Mouse (Mus musculus) hindbrain, embryonic 13.5 days (tissue): ENCODE measurements at regions not wholly inside any gene's neighbourhood (a gene's known extent, or its start where the extent isn't known, plus 50 kb on each side); places are given as distances from the start of the nearest gene placed in this dataset.

ENCODE experiments used
- ATAC-seq: fragments of 200-750 bp; cut with Nextera tagmentation; 2 replicates; pipeline ENCODE4 v1.8.0; 2017; ENCODE audit warnings: moderate TSS enrichment; ENCODE audit not compliant: low FRiP score
- H3K27ac ChIP-seq: fragments of 300-500 bp; sonication (generic); 2 replicates; pipeline ENCODE4 v1.5.1; 2015; ENCODE audit warnings: inconsistent platforms, mild to moderate bottlenecking, moderate library complexity
- H3K27me3 ChIP-seq: fragments of 300-500 bp; sonication (generic); 2 replicates; pipeline ENCODE4 v1.6.1; 2015; ENCODE audit warnings: mild to moderate bottlenecking, inconsistent platforms
- H3K36me3 ChIP-seq: fragments of 300-500 bp; sonication (generic); 2 replicates; pipeline ENCODE4 v1.6.1; 2015; ENCODE audit warnings: mild to moderate bottlenecking, inconsistent platforms
- H3K4me1 ChIP-seq: fragments of 300-500 bp; sonication (generic); replicated peaks from 2 replicates; pipeline ENCODE4 v1.6.1; 2015; ENCODE audit warnings: inconsistent platforms
- H3K4me2 ChIP-seq: fragments of 300-500 bp; sonication (generic); 2 replicates; pipeline ENCODE4 v1.6.1; 2015; ENCODE audit warnings: inconsistent platforms, mild to moderate bottlenecking, moderate library complexity
- H3K4me3 ChIP-seq: fragments of 300-500 bp; sonication (generic); 2 replicates; pipeline ENCODE4 v1.5.1; 2015; ENCODE audit warnings: mild to moderate bottlenecking, inconsistent platforms
- H3K9ac ChIP-seq: fragments of 300-500 bp; sonication (generic); 2 replicates; pipeline ENCODE4 v1.6.1; 2015; ENCODE audit warnings: mild to moderate bottlenecking, inconsistent platforms
- H3K9me3 ChIP-seq: fragments of 300-500 bp; sonication (generic); 2 replicates; pipeline ENCODE4 v1.6.1; 2016; ENCODE audit warnings: inconsistent platforms
- WGBS: fragments of 180-500 bp; shearing (Covaris S2); methylation state at CpG from one replicate; pipeline ENCODE4 v1.1.7; 2015; 5-methylcytosine and 5-hydroxymethylcytosine counted together

DNA sequence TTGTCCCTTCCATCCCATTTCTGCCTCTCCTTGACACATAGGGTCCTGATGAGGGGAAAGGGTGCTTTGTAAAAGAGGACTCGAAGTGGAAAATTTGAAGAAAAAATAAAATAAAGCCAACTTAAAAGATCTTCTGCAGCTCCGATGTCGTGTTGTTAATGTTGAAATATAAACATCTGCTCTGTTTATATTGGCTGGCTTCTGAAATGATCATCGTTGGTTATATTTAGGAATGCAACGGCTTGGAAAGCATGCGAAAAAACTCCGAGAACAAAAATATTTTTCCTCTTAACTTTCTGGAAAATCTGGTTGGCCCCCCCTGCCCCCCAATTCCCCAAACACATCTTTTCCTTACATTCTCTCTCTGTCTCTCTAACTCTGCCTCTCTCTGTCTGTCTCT is 68.3 kb upstream of the Picalm start:
- no peak for ATAC-seq
- H3K9ac ChIP-seq, result no peak overlapping the region
- 85% methylated on average over 7 of the region's 7 CpGs for WGBS
- H3K4me2 ChIP-seq, result no peak overlapping the region
- no peaks in the 10 kb centered on the region for H3K36me3 ChIP-seq
- H3K27me3 ChIP-seq, result no peaks in the 10 kb centered on the region
- H3K27ac ChIP-seq, result no peak overlapping the region
- no peaks in the 10 kb centered on the region for H3K9me3 ChIP-seq
- H3K4me1 ChIP-seq, result peaks cover 6% of the 10 kb centered on the region
- H3K4me3 ChIP-seq, result no peak overlapping the region

DNA sequence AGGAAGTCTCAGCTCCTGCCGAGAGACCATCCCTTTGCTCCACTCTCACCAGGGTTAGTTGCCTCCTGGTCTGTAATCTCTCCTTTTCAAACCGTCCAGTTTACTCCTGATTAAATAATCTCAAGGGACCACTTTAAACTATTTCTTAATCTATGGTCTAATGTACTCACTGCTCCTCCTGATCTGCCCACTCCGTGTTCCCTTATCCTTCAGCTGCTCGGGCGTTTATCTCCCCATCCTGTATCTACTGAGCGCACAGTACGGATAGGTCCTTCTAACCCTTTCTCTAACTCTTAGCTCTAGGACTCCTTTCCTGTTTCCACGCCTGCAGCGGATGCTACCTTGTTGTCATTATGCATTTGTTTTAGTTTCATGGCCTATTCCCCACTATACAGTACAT is 67.1 kb upstream of the Picalm start:
- H3K27ac ChIP-seq, result no peak overlapping the region
- H3K36me3 ChIP-seq, result no peaks in the 10 kb centered on the region
- 86% methylated on average over 9 of the region's 9 CpGs for WGBS
- no peak overlapping the region for H3K4me2 ChIP-seq
- H3K9me3 ChIP-seq, result no peaks in the 10 kb centered on the region
- no peaks in the 10 kb centered on the region for H3K27me3 ChIP-seq
- no peak overlapping the region for H3K4me3 ChIP-seq
- peaks cover 6% of the 10 kb centered on the region for H3K4me1 ChIP-seq
- H3K9ac ChIP-seq, result no peak overlapping the region
- ATAC-seq, result no peak

DNA sequence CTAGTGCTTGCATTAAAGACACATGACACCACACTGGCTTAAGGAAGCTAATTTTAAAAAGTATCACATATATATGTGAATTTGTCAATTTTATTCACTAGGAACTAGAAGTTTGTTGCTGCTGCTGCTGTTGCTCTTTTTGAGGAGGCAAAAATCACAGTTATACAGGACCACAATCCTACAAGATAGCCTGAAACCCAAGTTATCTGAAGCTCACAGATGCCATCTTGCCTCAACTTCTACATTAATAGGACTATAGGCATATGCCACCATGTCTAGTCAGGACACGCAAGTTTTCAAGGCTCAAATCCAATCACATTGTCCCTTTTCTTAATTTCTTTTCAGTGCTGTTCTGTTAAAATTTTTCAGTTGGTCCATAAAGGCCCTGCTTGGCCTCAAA is 65.8 kb upstream of the Picalm start:
- Histone ChIP-seq H3K9me3 (no peaks in the 10 kb centered on the region), H3K27ac (no peak overlapping the region), H3K9ac (no peak overlapping the region), H3K36me3 (no peaks in the 10 kb centered on the region), H3K4me1 (peaks cover 6% of the 10 kb centered on the region), H3K4me3 (no peak overlapping the region), H3K27me3 (no peaks in the 10 kb centered on the region), H3K4me2 (no peak overlapping the region)
- 94% methylated on average over 1 of the region's 1 CpGs for WGBS
- no peak for ATAC-seq

DNA sequence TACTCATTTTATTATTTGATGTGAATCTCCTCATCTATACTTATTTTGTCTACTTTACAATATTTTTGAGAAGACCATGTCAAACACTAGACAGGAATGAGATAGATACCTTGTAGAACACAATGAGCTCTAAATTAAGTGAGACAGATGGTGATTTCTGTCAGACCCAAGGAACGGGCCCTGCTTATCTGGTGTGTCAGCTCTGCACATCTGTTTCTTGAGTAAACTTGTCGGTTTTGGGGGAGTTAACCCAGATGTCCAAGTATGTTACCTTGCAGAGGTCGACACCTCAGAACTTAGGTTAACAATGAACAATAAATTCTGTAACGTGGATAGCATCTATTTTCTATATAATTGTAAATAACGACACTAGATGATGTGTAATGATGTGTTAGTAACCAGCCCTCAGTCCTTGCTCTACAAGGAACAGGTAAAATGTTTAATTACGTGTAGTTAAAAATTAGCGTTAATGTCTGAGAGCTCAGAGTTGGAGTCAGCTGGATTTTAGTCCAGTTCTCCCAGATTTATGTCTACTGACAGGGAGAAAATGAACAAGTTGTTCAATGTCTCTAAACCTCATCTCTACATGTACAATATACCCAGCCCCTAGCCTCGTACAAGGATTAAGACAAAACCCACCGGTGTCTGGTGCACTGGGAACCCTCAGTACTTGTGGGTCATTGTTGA is 64.6 kb upstream of the Picalm start:
- no peaks in the 10 kb centered on the region for H3K9me3 ChIP-seq
- no peaks in the 10 kb centered on the region for H3K27me3 ChIP-seq
- no peak for ATAC-seq
- H3K9ac ChIP-seq, result no peak overlapping the region
- 88% methylated on average over 9 of the region's 9 CpGs for WGBS
- H3K4me1 ChIP-seq, result no peaks in the 10 kb centered on the region; the same call in 1 of the 2 replicates
- no peak overlapping the region for H3K4me2 ChIP-seq
- H3K36me3 ChIP-seq, result no peaks in the 10 kb centered on the region
- H3K27ac ChIP-seq, result no peak overlapping the region
- no peak overlapping the region for H3K4me3 ChIP-seq

DNA sequence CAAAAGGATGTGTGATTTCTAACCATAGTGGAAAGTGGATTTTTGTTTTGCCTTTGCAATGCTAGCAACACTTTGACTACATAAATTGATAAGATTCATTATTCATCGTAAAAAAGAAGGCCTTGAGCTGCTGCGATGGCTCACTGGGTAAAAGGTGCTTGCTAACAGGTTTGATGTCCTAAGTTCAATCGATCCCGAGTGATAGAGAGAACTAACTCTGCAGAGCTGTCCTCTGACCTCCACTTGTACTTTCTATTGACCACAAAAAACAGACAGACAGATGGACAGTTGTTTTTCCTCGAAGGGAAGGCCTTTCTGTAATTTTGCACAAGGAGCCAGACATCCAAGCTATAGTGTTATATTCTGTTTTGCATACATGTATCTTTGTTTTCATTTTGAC is 63.7 kb upstream of the Picalm start:
- no peak for ATAC-seq
- Histone ChIP-seq H3K9ac (no peak overlapping the region), H3K4me2 (no peak overlapping the region), H3K27me3 (no peaks in the 10 kb centered on the region), H3K27ac (no peak overlapping the region), H3K4me3 (no peak overlapping the region), H3K4me1 (no peaks in the 10 kb centered on the region; the same call in 1 of the 2 replicates), H3K36me3 (no peaks in the 10 kb centered on the region), H3K9me3 (no peaks in the 10 kb centered on the region)
- 90% methylated on average over 5 of the region's 5 CpGs for WGBS

DNA sequence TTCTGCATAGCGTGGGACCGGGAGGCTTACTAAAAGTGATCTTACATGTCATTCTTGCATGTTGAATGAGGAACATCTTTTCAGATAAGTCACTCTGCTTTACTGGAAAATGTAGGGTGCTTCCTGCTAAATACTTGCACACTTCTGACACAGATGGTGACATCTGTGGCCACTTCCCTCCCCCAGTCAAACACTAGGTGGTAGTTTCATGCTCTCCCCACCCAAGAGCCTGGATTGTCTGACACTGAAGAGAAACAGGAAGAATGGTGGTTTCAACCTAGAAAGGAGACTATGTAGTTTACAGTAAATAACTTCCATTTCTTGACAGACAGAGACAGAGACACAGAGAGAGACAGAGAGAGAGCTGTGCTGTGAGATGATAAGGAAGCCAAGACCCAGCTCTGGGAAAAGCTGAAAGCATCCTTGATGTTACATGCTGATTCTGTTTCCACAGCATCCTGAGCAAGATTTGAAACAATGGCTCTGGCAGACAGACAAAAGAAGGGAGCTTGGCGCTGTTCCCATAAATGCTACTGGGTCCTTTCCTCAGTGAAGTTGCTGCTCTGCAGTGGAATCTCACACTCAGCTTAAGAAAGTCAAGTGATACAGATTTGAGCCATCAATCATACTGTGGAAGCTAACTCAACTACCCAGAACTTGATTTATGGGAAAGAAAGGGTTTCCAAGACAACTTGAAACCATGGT is 61.9 kb upstream of the Picalm start:
- Histone ChIP-seq H3K27me3 (no peaks in the 10 kb centered on the region), H3K4me2 (no peak overlapping the region), H3K36me3 (no peaks in the 10 kb centered on the region), H3K9ac (no peak overlapping the region), H3K9me3 (no peaks in the 10 kb centered on the region), H3K4me3 (no peak overlapping the region), H3K4me1 (no peaks in the 10 kb centered on the region; the same call in 1 of the 2 replicates), H3K27ac (no peak overlapping the region)
- 85% methylated on average over 3 of the region's 3 CpGs for WGBS
- ATAC-seq, result no peak

DNA sequence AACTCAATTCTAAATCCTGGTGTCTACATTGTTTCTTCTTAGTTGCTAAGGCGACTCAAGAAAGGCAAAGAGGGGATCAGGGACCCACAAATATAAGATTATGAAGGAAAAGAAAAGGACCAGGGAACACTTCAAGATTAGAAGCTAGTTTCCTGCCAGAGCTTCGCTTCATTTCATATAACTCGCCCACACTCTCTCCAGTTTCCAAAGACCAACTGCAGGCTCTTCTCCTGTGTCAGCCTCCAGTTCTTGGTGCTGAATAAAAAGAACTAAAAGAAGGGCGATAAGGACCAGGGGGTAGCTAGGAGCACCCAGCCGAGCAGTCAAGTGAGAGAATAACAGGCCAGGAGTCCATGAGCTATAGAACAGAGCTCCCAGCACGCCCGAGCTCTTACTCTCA is 59.7 kb upstream of the Picalm start:
- Histone ChIP-seq H3K4me2 (no peak overlapping the region), H3K36me3 (no peaks in the 10 kb centered on the region), H3K4me3 (no peak overlapping the region), H3K9ac (no peak overlapping the region), H3K4me1 (no peaks in the 10 kb centered on the region; the same call in 1 of the 2 replicates), H3K27me3 (no peaks in the 10 kb centered on the region), H3K27ac (no peak overlapping the region), H3K9me3 (no peaks in the 10 kb centered on the region)
- 78% methylated on average over 7 of the region's 7 CpGs for WGBS
- ATAC-seq, result no peak

DNA sequence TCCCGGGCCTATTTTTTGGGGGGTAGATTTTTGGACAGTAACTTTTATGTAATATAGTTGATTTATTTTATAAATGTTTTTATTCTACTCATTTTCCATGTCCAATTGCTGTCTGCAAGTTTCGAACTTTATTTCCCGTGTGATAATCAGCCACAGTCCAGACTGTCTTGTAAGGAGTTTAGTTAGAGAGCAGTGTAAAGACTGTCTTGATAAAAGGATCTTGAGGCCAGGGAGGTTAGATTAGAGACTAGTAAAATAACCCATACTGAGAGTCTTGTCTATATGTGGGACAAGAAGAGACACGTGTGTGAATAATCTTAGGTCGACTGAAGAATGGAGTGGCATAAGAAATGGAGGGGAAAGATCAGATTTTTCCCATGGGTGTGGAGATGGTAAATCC is 56.1 kb upstream of the Picalm start:
- Histone ChIP-seq H3K27ac (no peak overlapping the region), H3K9me3 (no peaks in the 10 kb centered on the region), H3K4me1 (no peaks in the 10 kb centered on the region), H3K4me3 (no peak overlapping the region), H3K9ac (no peak overlapping the region), H3K36me3 (no peaks in the 10 kb centered on the region), H3K27me3 (no peaks in the 10 kb centered on the region), H3K4me2 (no peak overlapping the region)
- no peak for ATAC-seq
- 92% methylated on average over 5 of the region's 5 CpGs for WGBS

DNA sequence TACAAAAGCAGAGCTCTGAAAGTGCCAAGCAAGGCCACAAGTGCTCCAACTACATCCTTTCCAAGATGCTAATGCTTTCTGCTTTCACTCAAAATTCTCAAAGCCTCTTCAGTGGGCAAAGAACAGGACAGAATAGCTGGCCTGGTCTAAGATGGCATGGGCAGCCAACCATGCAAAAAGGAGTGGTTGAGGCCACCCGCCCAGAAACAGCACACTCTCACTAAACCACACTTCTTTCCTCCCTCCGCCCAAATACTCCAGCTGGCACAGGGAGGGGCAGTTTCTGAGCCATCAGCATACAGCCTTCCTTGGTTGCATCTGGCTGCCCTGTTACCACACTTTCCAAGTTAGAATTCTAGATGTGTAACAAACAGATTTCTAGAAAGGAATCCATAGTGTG is 55.4 kb upstream of the Picalm start:
- Histone ChIP-seq H3K4me1 (no peaks in the 10 kb centered on the region), H3K27ac (no peak overlapping the region), H3K9me3 (no peaks in the 10 kb centered on the region), H3K4me3 (no peak overlapping the region), H3K27me3 (no peaks in the 10 kb centered on the region), H3K9ac (no peak overlapping the region), H3K36me3 (no peaks in the 10 kb centered on the region), H3K4me2 (no peak overlapping the region)
- 90% methylated on average over 2 of the region's 2 CpGs for WGBS
- no peak for ATAC-seq

DNA sequence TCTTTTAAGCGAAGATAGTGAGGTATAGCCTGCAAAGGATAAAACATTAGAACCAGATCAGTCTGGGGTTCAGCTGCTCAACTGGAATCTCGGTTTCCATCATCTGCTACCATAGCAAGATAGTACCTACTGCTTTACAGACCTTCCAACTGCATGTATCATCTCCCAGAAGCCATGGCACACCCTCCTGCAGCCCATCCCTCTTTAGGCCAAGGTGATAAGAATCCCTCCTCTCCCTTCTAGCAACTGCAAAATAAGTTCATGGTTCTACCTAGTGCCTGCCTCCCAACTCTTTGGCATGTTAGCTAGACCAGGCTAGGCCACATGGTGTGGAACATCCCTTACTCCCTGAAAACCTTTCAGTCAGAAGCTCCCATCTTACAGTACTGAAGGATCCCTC is 52.4 kb upstream of the Picalm start:
- H3K9me3 ChIP-seq, result no peaks in the 10 kb centered on the region
- no peak overlapping the region for H3K27ac ChIP-seq
- H3K4me2 ChIP-seq, result no peak overlapping the region
- ATAC-seq, result no peak
- WGBS, result 87% methylated on average over 2 of the region's 2 CpGs
- no peak overlapping the region for H3K9ac ChIP-seq
- H3K4me1 ChIP-seq, result no peaks in the 10 kb centered on the region
- no peaks in the 10 kb centered on the region for H3K27me3 ChIP-seq
- no peaks in the 10 kb centered on the region for H3K36me3 ChIP-seq
- H3K4me3 ChIP-seq, result no peak overlapping the region

DNA sequence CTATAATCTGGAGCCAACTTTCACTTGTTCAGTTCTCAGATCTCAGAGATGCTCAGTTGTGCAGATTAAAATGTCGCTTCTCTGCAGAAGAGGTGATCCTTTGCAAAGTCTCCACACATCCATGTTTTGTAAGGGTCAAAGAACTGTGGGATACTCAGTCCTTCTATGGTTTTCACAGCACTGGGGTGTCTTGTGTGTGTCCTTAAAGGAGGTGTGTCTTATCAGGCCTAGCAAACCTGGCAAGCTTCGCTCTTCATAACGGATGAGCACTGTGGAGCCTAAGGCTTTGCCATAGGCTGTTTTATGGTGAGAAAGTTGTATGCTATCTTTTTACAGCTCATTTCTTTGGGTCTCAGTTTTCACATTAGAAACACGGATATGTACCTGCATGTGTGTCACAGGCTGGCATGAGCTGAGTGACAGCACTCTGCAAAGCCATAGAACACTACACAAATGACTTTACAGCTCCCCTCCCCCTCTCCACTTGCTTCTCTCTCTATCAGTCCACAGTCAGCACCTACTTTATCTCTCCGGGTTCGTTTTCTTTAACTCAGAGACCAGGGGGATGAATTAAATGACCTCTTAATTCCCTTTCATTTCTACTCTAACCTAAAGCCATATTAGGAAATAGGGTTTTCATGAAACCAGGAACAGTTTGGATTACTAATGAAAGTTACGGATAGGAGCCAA is 49.8 kb upstream of the Picalm start:
- Histone ChIP-seq H3K4me2 (no peak overlapping the region), H3K9me3 (no peaks in the 10 kb centered on the region), H3K4me1 (no peaks in the 10 kb centered on the region), H3K27me3 (no peaks in the 10 kb centered on the region), H3K4me3 (no peak overlapping the region), H3K36me3 (no peaks in the 10 kb centered on the region), H3K27ac (no peak overlapping the region), H3K9ac (no peak overlapping the region)
- 83% methylated on average over 7 of the region's 7 CpGs for WGBS
- ATAC-seq, result no peak
